Mouse (Mus musculus) layer of hippocampus, postnatal 25 days (tissue): ENCODE results near the gene Olfr572. TPM values are rescaled to one million over a fixed set of nuclear protein-coding genes. Genes with fewer than 3 reads are reported as not detected.

Experiments used
- DNase-seq, 2 experiments: peaks; one replicate each; pipeline ENCODE4 v3.0.0; 2022; ENCODE audit warnings: mixed read lengths in 2 of 2, low spot score in 1 of 2; ENCODE audit errors: extremely low spot score in 1 of 2
- total RNA-seq, 2 experiments: library from RNA; stranded (reverse); gene quantifications; 2 replicates each; pipeline ENCODE4 v1.2.3; 2021

Olfr572 gene
- total RNA-seq = not detected

- DNase-seq = no peak
Measured at GRCm38 (mm10) chr7:102924109-102924508, at the start of gene Olfr572. TSS of gene Olfr572 (plus strand) at chr7:102924409.

GRCm38 (mm10) chr7:102876822-102877221, 47.4 kb upstream of the Olfr572 start, which contains the start of gene Olfr568:
TSS of gene Olfr568 (plus strand) at chr7:102877122.
- DNase-seq = no peak

- no peak for DNase-seq
Measured at GRCm38 (mm10) chr7:102890782-102891181, 33.4 kb upstream of the Olfr572 start, which contains the start of gene Olfr569. TSS of gene Olfr569 (minus strand) at chr7:102890882.

- no peak for DNase-seq
Measured at GRCm38 (mm10) chr7:102915261-102915660, 8.9 kb upstream of the Olfr572 start.

- DNase-seq = no peak
Measured at GRCm38 (mm10) chr7:102916405-102916804, 7.8 kb upstream of the Olfr572 start.

GRCm38 (mm10) chr7:102917032-102917875, 7.0 kb upstream of the Olfr572 start, which contains the start of gene Olfr571:
TSS of gene Olfr571 (minus strand) at chr7:102917536.
- DNase-seq = no peak

GRCm38 (mm10) chr7:102919632-102920031, 4.6 kb upstream of the Olfr572 start:
- peak in 1 of 2 experiments; percentile 7 for DNase-seq

- no peak for DNase-seq
Measured at GRCm38 (mm10) chr7:102927105-102927504, 2.9 kb downstream of the Olfr572 start.

GRCm38 (mm10) chr7:102942475-102942874, 18.3 kb downstream of the Olfr572 start, which contains the start of gene Olfr573-ps1:
TSS of gene Olfr573-ps1 (minus strand) at chr7:102942575.
- no peak for DNase-seq

GRCm38 (mm10) chr7:102943417-102943816, 19.2 kb downstream of the Olfr572 start:
- DNase-seq = no peak

- no peak for DNase-seq
Measured at GRCm38 (mm10) chr7:102948167-102948566, 24.0 kb downstream of the Olfr572 start, which contains the start of gene Olfr574. TSS of gene Olfr574 (plus strand) at chr7:102948467.

GRCm38 (mm10) chr7:102950732-102951131, 26.5 kb downstream of the Olfr572 start:
- no peak for DNase-seq

- DNase-seq = no peak
Measured at GRCm38 (mm10) chr7:102958137-102958536, 33.9 kb downstream of the Olfr572 start.

GRCm38 (mm10) chr7:102958593-102958992, 34.4 kb downstream of the Olfr572 start, which contains the start of gene Olfr575:
TSS of gene Olfr575 (minus strand) at chr7:102958775.
- no peak for DNase-seq

GRCm38 (mm10) chr7:102962360-102962759, 38.2 kb downstream of the Olfr572 start, which contains the start of gene Olfr576:
TSS of gene Olfr576 (plus strand) at chr7:102962660.
- no peak for DNase-seq

GRCm38 (mm10) chr7:102974399-102974798, 50.2 kb downstream of the Olfr572 start:
- no peak for DNase-seq

- DNase-seq = no peak
Measured at GRCm38 (mm10) chr7:102975843-102976242, 51.6 kb downstream of the Olfr572 start, which contains the start of gene Olfr577. TSS of gene Olfr577 (minus strand) at chr7:102975943.
